Mouse (Mus musculus) cerebellum, adult 2 months (tissue): ENCODE data around the gene Rheb.

Experiments
- CTCF ChIP-seq: fragments of 200-500 bp; IDR thresholded peaks from 2 replicates; pipeline ENCODE4 v1.5.1; 2011; ENCODE audit warnings: low read depth, mild to moderate bottlenecking, control low read depth, low read length, moderate library complexity, borderline replicate concordance; ENCODE audit not compliant: insufficient read depth
- POLR2A ChIP-seq: fragments of 200-500 bp; IDR thresholded peaks from 2 replicates; pipeline ENCODE4 v1.6.1; 2011; ENCODE audit warnings: low read length, control low read depth, borderline replicate concordance; ENCODE audit not compliant: insufficient read depth

- TF ChIP-seq CTCF (no peak), POLR2A (no peak)
Observed at GRCm38 (mm10) chr5:24841662-24842273, 656 bp downstream of the Rheb start.
